Mouse (Mus musculus) mesoderm, embryonic 11.5 days (tissue): ENCODE measurements around the gene Pip4k2b.

ENCODE experiments used
- DNase-seq: peaks from one replicate; pipeline ENCODE4 v3.0.0-alpha.2; 2012; ENCODE audit warnings: low read depth, low spot score

Pip4k2b gene

DNA sequence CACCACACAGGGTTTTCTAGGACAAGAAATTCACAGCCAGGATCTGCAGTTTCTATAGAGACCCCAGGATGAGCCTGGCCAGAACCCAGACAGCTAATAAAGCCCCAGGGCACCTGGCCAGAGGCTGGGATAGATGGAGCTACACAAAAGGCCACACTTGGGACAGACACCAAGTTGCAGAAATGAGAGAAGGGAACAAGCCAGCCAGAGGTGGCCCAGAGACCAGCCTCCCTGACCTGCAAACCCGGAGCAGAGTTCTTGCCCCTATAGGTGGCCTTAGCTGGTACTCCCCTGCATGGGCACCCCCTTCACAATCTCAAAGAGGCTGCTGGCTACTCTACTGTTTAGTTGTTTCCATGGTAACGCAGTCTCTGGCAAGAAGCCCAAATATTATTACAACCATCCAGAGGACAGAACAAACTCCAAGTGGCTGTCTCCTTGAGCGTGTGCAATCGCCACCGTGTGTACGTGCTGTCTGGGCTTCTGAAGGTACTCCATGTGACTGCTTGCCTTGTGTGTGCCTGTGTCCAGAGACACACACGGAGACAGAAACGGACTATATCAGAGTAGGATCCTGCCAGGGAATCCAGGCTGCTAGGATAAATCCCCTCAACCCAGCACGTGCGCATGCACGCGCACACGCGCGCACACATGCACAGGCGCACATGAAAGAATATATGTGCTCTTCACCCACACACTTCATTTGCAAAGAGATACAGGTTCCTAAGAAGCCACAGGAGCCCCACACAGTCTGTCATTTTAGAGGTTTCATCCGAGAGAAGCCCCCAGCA, 49.4 kb downstream of the Pip4k2b start:
- DNase-seq: peak; percentile 60

DNA sequence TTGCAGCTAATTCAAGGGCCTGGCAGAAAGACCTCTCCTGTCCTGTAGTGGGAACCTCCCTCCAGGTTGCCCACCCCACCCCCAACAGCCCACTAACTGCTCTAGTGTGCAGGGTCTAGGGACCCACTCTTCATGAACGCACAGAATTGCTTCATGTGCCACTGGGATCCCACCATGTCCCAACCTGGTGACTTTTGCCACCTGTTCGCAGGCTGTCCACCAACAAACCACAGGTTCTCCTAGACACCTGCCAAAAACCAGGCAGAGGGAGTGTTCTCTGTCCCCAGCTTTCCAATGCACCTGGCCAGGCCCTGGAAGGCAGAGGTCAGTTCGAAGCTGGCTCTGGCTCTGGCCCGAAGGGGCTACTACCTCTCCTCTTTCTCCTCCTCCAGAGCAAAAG, 50.1 kb downstream of the Pip4k2b start:
- DNase-seq: no peak

DNA sequence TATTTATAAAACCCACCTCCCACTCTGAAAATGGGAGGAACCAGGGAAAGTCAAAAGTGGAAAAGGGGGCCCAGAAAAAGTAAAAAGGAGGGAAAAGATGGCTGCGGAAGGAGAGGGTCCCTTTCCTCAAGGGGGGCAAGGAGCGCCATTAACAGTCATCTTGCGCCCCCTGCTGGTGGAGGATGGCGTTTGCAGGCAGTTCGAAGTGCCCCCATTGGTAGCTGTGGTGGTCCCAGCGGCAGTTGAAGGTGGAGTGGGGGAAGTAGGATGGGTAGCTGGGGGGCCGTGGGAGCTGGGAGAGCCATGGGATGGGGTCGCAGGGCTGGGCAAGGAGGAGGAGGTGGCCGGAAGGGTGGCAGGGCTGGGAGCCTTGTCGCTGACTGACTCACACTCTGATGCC, 54.6 kb downstream of the Pip4k2b start:
- peak; percentile 81 for DNase-seq

DNA sequence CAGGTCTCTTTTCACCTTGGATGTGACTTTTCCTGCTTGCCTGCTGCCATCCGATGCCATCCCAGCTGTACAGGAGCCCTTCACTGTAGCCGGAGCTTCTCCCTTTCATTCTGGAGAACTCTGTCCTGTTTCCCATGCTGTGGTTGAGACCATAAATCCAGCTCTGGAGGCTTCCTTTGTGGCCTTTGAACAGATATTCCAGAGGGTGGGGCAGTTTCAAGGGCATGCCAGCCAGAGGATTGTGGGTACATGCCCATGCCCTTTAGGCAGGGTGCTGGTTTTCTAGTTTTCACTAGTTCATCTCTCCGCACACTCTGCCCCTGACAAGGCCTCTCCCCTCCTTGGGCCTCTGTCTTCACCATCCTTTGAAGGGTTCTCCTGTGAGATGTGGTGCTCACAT, 57.4 kb downstream of the Pip4k2b start:
- no peak for DNase-seq

DNA sequence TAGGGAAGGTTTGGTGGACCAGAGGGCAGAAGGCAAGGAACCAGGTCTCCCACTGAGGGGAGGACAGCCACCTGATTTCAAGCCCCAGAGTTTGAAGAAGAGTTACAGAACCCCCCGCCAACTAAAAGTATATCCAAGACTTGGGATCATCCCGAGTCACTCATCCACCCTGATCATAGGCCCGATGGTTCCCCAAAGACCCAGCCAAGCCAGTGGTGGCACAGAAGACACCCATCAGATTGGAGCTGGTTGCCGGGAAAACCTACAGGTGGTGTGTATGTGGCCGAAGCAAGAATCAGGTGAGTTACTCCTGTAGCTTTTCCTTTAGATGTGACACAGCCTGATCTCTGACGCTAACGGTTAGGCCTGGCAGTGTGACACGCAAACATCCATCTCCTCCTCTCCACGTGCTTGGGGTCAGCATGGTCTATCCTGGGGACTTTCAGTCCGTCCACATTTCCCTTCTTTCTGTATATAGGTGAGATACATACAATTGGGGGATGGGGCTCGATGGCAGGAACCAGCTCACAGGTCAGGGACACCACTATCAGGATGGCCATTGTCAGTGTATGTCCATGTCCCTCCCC, 58.1 kb downstream of the Pip4k2b start:
- DNase-seq: no peak

DNA sequence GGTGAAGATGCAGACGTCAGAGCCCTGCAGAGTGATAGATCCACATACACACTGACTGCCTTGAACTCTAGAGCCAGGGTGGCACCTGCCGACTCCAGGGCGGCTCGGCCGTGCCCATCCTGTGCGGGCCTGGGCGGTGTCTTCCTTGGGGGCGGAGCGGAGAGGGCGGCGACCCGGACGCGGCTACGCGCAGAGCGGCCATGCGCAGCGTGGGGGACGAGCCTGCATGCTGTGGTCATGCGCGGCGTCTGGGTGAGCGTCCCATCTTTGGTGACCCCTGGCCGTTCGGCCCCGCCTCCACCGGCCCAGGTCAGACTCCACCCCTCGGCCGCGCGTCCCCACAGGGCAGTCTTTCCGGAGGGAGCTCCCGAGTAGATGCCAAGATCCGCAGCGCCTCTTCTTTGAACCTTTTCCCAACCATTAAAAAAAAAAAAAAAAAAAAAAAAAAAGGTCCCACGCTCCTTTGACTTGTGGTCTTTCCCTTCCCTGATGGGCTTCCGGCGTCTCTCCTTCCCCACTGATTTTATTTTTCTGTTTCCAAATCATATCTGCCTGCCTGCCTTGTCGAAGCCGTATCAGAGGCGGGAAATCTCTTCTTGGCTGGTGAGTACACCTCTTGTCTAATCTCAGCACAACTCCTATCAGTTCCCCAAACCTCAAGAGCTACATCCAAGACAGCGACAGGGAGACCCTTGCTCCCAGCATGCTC, 58.7 kb downstream of the Pip4k2b start, which contains the start of gene Cisd3:
Cisd3 (plus strand) TSS at position 214 of the 709 bp plus-strand sequence.
- peak; percentile 86 for DNase-seq

DNA sequence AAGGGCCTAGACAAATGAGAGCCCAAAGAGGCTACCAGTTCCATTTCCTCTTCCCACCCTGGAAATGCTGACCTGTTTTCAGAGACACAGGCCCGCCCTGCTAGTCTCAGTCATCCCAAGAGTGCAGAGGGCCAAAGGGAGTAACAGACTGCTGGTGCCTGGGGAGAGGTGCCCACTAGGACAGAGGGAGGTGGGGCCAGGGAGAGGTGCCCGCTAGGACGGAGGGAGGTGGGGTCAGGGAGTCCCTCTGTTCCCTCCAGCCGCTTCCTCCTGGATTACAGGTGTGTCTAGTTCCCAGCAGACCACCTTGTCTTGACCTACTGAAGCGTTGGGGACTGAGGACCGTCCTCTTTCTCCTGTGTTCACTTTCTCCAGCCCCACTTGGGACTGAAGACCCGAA, 59.7 kb downstream of the Pip4k2b start:
- no peak for DNase-seq

DNA sequence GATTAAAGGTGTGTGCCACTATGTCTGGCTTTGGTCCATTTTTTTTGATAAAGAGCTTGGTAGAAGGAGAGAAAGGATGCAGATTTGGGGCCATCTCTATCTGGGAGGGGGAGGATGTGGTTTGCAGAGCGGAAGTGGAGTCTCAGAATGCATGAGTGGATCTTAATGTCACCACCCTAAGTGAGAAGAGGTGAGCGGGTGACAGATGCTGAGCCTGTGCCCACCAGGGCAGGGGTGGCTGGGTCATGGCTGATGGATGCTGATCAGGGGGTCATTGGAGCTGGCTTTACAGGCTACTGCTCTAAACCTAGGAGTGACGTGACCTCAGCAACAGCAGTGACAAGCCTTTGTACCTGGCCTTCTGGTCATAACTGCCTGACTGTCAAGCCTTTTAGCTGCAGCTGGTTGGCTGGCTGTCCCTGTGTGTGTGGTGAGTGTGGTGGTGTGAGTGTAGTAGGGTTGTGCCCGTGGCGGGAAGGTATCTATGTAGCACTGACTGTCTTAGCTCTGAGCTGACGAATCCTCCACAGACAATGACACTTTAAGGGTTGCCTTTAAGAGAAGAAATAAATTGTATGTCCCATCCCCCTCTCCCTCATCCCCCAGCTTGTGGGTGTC, 60.3 kb downstream of the Pip4k2b start:
- no peak for DNase-seq

DNA sequence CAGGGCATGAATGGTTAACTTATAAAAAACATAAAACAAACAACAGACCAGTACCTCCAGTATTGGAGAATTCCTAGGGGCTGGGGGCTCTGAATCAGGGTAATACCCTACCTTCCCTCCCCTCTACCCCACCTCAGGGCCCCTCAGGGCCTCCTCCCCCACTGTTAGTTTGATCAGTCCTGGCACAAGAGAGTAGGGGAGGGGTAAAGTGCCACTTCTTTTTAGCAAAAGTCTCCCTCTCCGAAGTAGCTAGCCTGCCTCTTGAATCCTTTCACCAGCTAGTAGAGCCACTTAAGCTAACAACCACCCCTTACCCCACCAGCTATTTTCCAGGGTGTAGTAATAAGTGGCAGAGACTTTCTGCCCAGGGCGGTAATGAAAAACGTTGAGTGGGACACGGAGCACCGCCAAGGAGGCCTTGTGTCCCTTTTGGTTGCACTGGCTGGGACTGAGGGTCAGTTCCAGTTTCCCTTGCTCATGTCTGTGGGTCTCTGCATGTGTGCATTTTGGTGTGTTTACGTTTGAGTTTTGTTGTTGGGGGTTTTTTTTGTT, 61.9 kb downstream of the Pip4k2b start:
- DNase-seq: no peak

DNA sequence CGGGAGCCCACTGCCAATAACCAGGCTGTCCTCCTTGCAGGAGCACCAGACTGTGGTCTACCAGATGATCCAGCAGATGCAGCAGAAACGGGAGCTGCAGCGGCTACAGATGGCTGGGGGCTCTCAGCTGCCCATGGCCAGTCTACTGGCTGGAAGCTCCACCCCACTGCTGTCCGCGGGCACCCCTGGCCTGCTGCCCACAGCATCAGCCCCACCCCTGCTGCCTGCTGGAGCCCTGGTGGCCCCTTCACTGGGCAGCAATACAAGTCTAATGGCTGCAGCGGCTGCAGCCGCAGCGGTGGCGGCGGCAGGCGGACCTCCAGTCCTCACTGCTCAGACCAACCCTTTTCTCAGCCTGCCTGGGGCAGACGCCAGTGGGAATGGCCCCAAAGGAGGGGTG, 64.1 kb downstream of the Pip4k2b start:
- DNase-seq: no peak

DNA sequence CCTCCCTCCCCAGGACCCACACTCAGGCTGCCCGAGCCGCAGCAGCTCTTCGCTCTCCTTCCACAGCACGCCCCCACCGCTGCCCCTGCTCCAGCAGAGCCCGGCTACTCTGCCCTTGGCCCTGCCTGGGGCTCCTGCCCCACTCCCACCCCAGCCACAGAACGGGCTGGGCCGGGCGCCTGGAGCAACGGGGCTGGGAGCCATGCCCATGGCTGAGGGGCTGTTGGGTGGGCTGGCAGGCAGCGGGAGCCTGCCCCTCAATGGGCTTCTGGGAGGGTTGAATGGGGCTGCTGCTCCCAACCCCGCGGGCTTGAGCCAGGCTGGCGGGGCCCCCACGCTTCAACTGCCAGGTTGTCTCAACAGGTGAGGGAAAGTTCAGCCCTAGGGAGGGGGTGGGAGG, 66.2 kb downstream of the Pip4k2b start:
- DNase-seq: no peak

DNA sequence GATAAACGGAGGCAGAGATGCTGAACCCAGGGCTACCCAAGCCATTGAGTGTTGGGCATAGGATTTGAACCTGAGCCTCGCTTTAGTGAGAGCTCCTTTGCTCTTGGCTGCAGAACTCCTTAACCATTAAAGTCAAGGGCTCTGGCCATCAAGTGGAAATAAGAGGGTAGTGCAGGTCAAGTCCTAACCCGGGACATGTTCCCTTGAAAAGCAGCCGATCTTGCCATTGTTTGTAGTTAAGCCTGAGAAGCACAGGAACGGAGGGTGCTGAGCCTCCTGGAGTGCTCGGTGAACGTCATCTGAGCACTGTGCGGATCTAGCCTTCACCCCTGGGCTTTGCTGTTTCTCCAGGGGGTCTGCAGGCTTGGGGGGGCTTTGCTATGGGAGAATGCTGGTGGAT, 66.7 kb downstream of the Pip4k2b start:
- no peak for DNase-seq

DNA sequence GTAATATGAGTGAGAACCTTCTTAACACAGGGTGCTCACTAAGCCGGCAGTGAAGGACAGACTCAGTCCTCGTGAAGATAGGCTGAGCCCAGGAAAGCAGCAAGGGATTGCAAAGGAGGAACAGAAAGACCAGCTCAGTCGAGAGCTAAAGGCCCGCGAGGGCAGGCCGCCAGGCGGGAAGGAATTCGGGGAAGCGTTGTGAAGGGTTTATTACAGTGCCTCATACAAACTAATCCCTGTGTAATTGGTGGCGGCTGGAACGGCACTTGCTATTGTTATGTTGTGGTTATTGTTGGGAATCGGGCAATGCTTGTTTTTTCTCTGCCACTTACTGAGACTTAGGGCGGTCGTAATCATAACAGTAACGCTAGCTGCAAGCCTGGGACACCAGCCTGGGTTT, 67.1 kb downstream of the Pip4k2b start:
- no peak for DNase-seq

DNA sequence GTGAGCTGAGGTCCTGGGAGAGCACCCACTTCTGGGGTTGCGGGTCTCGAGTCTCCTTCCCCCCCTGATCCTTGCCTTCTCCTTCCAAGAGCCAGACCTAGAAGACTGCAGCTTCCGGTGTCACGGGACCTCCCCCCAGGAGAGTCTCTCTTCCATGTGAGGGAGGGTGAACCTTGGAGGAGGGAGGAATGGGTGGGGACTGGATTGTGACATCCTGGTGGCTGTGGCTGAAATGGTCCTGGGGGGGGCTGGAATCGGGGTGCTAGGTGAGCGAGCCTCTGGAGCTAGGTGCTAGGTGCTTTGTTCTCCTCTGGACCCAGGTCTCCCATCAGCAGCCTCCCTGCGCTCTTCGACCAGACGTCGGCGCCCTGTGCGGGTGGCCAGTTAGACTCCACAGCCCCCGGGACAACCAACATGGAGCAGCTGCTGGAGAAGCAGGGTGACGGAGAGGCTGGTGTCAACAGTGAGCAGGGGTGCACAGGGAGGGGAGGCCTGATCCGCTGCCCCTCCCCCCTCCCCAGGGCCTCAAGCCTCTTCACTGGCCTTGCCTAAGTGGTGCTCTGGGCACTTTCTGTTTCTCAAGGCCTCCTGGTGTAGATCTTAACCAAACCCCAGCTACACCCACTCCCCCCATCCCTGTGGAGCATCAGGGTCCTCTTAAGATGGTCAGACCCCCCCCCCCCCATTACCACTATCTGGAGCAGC, 68.3 kb downstream of the Pip4k2b start:
- no peak for DNase-seq

DNA sequence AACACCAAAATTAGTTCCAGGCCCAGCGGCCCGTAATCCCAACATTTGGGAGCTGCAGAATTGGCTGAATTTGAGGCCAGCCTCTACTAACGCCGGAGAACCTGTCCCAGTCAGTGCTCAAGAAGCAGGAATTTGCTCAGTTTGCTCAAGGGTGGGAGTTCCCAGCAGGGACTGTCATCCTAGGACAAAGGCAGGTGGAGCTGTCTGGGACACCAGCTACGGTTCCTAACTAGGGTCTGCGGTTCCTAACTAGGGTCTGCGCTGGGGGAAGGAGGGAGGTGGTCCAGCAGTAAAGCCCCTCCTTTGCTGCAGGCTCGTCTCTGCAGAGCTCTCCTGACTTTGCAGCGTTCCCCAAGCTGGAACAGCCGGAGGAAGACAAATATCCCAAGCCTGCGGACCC, 71.4 kb downstream of the Pip4k2b start:
- DNase-seq: no peak

DNA sequence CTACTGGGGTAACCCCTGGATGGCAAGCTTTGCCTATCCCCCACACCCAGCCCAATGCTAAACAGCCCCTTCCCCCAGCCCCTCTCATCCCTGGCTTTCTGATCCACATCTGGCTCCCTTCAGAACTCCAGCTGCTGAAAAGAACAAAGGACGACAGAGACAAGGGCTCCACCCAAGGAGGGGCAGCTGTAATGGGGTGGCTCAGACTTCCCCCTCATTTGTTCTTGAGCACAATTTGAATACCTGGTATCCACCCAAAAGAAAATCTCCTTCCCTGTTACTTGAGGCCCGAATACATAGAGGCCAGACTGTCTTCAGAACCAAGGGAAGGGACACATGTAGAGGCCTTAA, 73.4 kb downstream of the Pip4k2b start:
- DNase-seq: no peak

DNA sequence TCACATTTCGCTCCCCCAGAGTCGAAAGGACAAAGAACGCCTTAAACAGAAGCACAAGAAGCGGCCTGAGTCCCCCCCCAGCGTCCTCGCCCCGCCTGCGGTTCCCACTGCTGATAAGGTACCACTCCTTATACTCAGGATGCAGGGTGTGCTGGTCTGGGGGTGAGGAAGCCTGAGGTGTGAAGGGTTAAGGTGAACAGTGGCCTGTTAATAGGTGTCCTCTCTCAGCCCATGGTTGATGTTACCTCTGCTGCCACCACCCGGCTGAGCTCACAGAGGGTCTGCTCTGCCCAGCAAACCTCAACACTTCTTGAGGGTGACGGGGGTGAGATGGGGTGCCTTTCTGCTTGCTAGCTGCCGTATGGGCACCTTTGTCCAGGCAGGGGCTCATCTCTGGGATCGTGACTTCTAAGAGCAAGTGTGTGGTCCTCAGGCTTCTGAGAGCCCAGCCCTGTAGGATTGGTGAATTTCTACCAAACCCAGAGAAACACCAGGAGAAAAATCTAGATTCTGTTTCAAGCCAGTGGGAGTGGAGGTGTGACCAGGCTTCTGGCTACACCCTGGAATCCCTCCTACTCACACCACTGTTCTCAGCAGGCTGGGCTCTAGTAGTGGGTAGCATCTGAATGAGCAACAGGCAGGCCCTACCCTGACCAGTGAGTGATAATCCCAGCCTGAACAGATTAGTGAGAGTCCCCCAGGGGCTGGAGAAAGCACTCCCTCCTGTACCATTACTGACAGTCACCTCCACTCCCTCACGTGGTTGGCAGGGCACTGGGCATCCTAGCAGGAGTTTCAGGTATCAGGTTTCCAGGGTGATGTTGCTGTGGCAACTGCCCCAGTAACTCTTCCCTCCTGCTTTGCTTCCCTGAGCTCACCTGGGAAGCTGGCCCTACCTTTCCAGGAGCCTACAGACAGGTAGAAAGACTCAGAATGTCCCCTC, 74.0 kb downstream of the Pip4k2b start:
- DNase-seq: no peak

DNA sequence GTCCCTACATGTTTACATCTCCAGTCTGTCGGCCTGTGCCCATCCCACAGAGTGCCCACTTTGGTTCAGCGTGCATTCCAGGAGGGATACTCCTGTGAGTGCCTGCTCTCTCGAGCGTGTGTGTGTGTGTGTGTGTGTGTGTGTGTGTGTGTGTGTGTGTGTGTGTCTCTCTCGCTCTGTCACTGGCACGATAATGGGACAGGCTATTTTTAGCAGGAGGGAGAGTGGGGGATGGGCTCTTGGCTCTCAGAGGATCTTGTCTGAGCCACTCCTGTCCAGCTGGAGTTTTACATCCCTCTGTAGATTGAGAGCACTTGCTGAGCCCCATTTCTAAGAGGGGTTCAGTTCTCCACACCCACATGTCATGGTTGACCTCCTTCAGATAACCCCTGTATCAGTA, 74.7 kb downstream of the Pip4k2b start:
- no peak for DNase-seq

DNA sequence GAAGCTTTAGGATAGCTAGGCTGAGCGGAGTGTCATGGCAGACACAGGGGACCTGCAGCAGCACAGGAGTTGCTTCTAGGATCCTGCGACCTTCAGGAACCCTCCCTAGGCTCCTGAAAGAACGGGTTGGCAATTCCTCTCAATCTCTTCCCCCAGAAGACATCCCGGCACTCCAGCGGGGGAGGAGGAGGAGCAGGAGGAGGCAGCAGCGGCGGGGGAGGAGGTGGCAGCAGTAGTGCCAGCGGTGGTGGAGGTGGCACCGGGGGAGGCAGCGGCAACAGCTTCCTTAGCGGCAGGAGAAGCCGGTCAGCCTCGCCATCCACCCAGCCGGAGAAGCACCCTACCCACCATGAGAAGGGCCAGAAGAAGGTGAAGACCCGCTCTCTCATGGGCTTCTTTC, 75.2 kb downstream of the Pip4k2b start:
- no peak for DNase-seq

DNA sequence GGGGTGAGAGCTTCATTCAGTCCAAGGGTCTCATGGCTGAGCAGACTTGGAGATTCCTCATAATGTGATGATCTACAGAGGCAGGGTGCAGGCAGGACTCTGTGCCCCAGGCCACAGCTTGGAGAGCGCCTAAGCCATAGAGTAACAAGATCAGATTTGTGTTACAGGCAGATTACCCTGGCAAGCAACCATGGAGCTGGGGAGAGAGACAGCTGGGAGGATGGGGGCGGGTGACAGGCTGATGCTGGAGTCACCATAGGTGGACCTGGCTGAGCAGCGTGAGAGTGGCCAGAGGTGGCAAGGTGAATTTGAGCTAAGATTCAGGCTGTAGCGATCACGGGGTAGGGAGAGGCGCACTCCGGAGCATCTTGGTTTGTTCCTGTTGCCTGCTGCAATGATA, 76.3 kb downstream of the Pip4k2b start:
- no peak for DNase-seq
